Mouse (Mus musculus): ENCODE data around the gene Shroom3.
A peak's percentile ranks its signal among the peaks of the same experiment; 100 is the strongest.

Gene Shroom3

GRCm38 (mm10) chr5:92698131-92698836 lies 15.0 kb downstream of the Shroom3 start:
- peak; percentile 16 for DNase-seq (ENCODE audit: low spot score)

GRCm38 (mm10) chr5:92698837-92699529 lies 15.7 kb downstream of the Shroom3 start:
- peak; percentile 31 for DNase-seq (ENCODE audit: low spot score)

GRCm38 (mm10) chr5:92701750-92702149 lies 18.5 kb downstream of the Shroom3 start:
- no peak for DNase-seq (ENCODE audit: low spot score)

GRCm38 (mm10) chr5:92703671-92704070 lies 20.4 kb downstream of the Shroom3 start:
- no peak for DNase-seq (ENCODE audit: low spot score)

- peak; percentile 18 for DNase-seq (ENCODE audit: low spot score)
Measured at GRCm38 (mm10) chr5:92707921-92708491, 24.8 kb downstream of the Shroom3 start.

GRCm38 (mm10) chr5:92710779-92711178 lies 27.5 kb downstream of the Shroom3 start:
- DNase-seq (ENCODE audit: low spot score) = no peak

- DNase-seq (ENCODE audit: low spot score) = no peak
Measured at GRCm38 (mm10) chr5:92711666-92712290, 28.5 kb downstream of the Shroom3 start.

- DNase-seq (ENCODE audit: low spot score) = no peak
Measured at GRCm38 (mm10) chr5:92712621-92713395, 29.6 kb downstream of the Shroom3 start.

- DNase-seq (ENCODE audit: low spot score) = no peak
Measured at GRCm38 (mm10) chr5:92714886-92715285, 31.7 kb downstream of the Shroom3 start.

- DNase-seq (ENCODE audit: low spot score) = no peak
Measured at GRCm38 (mm10) chr5:92715319-92715718, 32.1 kb downstream of the Shroom3 start.

- no peak for DNase-seq (ENCODE audit: low spot score)
Measured at GRCm38 (mm10) chr5:92715890-92716289, 32.7 kb downstream of the Shroom3 start.

- no peak for DNase-seq (ENCODE audit: low spot score)
Measured at GRCm38 (mm10) chr5:92717666-92718360, 34.6 kb downstream of the Shroom3 start.

- DNase-seq (ENCODE audit: low spot score) = no peak
Measured at GRCm38 (mm10) chr5:92718856-92719255, 35.6 kb downstream of the Shroom3 start.

- DNase-seq (ENCODE audit: low spot score) = no peak
Measured at GRCm38 (mm10) chr5:92721610-92722009, 38.4 kb downstream of the Shroom3 start.

- DNase-seq (ENCODE audit: low spot score) = peak; percentile 38
Measured at GRCm38 (mm10) chr5:92725935-92726334, 42.7 kb downstream of the Shroom3 start.

GRCm38 (mm10) chr5:92728252-92728828 lies 45.1 kb downstream of the Shroom3 start:
- DNase-seq (ENCODE audit: low spot score) = peak; percentile 52

GRCm38 (mm10) chr5:92729221-92729620 lies 46.0 kb downstream of the Shroom3 start:
- peak; percentile 46 for DNase-seq (ENCODE audit: low spot score)

GRCm38 (mm10) chr5:92741802-92742201 lies 58.6 kb downstream of the Shroom3 start:
- no peak for DNase-seq (ENCODE audit: low spot score)

- DNase-seq (ENCODE audit: low spot score) = no peak
Measured at GRCm38 (mm10) chr5:92742701-92743100, 59.5 kb downstream of the Shroom3 start.

GRCm38 (mm10) chr5:92745390-92746253 lies 62.4 kb downstream of the Shroom3 start:
- no peak for DNase-seq (ENCODE audit: low spot score)

Data from yolk sac, embryonic 10.5 days (tissue).